Mouse (Mus musculus): ENCODE data around the gene Gpr137. TPM values are rescaled to one million over a fixed set of nuclear protein-coding genes. Genes with fewer than 3 reads are reported as not detected.

The Gpr137 gene
- polyA plus RNA-seq, 1 experiment, result 97.8 TPM

DNA sequence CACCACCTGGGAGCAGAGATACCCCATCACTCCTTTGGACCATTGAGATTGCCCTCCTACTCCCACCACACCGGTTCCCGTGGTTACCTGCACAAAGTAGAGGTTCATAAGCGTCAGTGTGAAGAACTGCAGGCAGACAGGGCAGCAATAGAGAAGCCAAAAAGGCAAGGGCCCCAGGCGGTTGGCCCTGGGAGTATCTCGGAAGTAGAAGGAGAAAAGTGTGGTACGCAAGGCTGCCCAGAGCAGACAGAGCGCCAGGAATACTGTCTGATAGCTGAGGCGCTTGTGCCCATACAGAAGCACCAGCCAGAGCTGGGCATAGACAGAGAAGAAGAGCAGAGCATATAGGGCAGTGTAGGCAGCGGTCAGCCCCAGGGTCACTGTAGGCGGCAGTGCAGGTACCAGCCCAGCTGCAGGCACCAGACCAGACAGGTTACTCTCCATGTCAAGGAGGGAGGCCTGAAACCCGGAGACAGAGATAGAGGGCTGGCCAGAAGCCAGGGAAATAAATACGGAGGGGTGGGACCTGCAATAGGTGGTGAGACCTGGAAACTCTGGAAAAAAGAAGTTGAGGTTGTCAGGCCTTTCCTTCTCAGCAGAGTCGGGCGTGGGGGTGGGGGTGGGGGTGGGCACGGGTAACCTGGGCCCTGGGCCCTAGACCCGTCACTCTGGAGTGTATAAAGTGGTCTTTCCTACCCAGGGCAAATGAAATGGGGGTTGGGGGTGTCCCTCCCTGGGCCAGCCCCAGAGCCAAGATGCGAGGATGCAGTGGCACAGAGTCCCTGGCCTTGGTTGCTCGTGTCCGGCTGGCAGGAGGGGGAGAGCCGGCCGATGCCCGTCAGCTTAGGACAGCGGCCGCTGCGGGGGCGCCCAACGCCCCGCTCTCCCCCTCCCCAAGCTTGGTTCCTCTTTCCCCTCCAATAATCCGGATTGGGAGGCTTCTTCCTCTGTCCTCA is 1.6 kb downstream of the Gpr137 start:
- TF ChIP-seq POLR2A (IDR thresholded peaks at IDR 0.05; ENCODE audit: low read depth, low read length) (no peak), CTCF (IDR thresholded peaks at IDR 0.05; ENCODE audit: extremely low read depth, insufficient read length, insufficient replicate concordance, low read depth, low read length) (no peak)
- H3K36me3 ChIP-seq (ENCODE audit: control insufficient read depth, insufficient read depth, low read length), result no peaks in the 10 kb centered on the region
- peak overlapping the region; percentile 24; the same call in 1 of the 2 replicates for H3K27ac ChIP-seq (ENCODE audit: insufficient read depth, low read depth, low read length)
- H3K4me3 ChIP-seq (ENCODE audit: low read depth, low read length), result peak overlapping the region; percentile 86
- WGBS, result 20% methylated on average over 29 of the region's 29 CpGs
- peaks cover 10% of the 10 kb centered on the region for H3K4me1 ChIP-seq (ENCODE audit: control insufficient read depth, insufficient read depth, insufficient read length, low read length)
- no peaks in the 10 kb centered on the region for H3K27me3 ChIP-seq (ENCODE audit: control insufficient read depth, insufficient read depth, low read length)

DNA sequence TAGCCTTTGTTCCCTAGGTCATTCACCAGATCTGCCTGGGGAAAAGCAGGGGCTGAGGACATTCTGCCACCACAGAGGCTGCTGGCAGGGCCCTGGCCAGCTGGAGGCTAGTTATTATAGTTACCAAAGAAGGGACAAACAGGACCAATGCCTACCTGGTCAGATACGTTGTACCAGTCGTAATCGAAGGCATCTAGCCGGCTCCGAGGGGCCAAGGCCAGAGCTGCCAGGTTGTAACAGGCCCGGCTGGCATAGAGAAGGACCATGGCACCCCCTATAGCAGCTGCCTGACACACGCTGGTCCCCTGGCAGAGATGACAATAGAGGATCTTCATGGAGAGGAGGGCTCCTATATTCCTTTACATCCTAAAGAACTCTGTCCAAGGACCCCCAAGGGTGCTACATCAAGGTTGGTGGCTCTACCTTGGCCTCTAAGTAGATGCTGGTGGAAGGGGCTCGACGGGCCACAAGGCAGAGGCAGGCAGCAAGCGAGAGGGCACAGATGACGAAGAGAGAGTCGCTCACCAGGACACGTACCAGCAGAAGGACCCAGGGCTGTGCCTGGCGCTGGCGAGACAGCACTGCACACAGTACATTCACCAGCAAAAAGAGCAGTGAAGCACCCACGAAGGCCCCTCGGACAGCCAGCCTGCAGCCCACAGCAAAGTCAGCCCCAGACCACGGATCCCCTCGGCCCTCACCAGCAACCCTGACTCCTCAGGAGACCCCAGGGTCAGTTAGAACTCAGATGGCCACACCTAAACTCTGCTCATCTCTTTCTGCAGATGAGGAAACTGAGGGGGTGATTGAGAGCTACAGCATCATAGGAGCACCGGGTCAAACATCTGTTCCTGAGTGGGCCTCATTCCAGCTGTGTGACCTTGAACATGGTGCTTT is 2.9 kb downstream of the Gpr137 start:
- peaks cover 10% of the 10 kb centered on the region for H3K4me1 ChIP-seq (ENCODE audit: control insufficient read depth, insufficient read depth, insufficient read length, low read length)
- TF ChIP-seq CTCF (IDR thresholded peaks at IDR 0.05; ENCODE audit: extremely low read depth, insufficient read length, insufficient replicate concordance, low read depth, low read length) (no peak), POLR2A (IDR thresholded peaks at IDR 0.05; ENCODE audit: low read depth, low read length) (no peak)
- WGBS, result 92% methylated on average over 20 of the region's 20 CpGs
- no peak overlapping the region for H3K4me3 ChIP-seq (ENCODE audit: low read depth, low read length)
- peaks cover 7% of the 10 kb centered on the region; the same call in 1 of the 2 replicates for H3K27me3 ChIP-seq (ENCODE audit: control insufficient read depth, insufficient read depth, low read length)
- no peak overlapping the region for H3K27ac ChIP-seq (ENCODE audit: insufficient read depth, low read depth, low read length)
- no peaks in the 10 kb centered on the region for H3K36me3 ChIP-seq (ENCODE audit: control insufficient read depth, insufficient read depth, low read length)

DNA sequence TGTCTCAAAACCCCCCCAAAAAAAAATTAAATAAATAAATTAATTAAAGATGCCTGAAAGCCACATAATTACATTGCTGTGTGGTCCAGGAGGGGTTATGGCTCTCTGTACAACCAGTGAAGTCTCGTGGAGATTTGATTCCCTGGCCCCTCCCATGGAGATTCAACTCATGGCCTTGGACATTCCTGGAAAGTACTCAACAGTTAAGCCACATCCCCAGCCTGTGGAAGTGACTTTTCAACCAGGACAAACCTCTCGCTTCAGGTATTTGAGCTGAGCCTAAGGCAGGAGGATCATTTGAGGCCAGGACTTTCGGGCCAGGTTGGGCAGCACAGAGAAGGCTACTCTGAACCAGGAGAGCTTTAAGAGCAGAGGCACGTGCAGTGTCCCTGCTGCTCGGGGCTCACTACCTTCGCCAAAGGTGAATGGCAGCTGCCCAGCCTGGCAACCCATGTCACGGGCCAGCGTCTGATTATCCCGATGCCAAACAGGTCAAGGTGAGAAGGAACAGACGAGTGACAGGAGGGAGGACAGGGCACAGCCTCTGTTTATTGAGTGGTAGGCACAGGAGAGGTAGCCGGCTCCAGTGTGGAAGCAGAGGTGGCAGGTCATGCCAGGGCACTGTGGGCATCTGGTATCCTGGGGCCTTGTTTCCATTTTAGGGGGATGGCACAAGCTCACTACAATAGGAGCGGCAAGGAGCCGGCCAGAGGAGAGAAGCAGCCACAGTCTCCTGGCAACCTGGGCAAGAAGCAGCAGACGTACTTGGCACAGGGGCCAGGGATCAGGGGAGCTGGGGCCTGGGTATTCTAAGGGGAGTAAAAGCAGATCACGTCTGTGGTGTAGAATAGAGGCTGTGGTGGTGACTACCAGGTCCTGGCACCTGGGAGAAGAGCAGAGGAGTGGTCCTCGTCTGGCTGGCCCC is 4.5 kb downstream of the Gpr137 start:
- no peak for TF ChIP-seq CTCF (IDR thresholded peaks at IDR 0.05; ENCODE audit: extremely low read depth, insufficient read length, insufficient replicate concordance, low read depth, low read length)
- TF ChIP-seq POLR2A (IDR thresholded peaks at IDR 0.05; ENCODE audit: low read depth, low read length), result no peak
- Histone ChIP-seq H3K36me3 (ENCODE audit: control insufficient read depth, insufficient read depth, low read length) (no peaks in the 10 kb centered on the region), H3K4me3 (ENCODE audit: low read depth, low read length) (no peak overlapping the region), H3K4me1 (ENCODE audit: control insufficient read depth, insufficient read depth, insufficient read length, low read length) (peaks cover 7% of the 10 kb centered on the region), H3K27ac (ENCODE audit: insufficient read depth, low read depth, low read length) (no peak overlapping the region), H3K27me3 (ENCODE audit: control insufficient read depth, insufficient read depth, low read length) (peaks cover 20% of the 10 kb centered on the region)
- 85% methylated on average over 16 of the region's 16 CpGs for WGBS

DNA sequence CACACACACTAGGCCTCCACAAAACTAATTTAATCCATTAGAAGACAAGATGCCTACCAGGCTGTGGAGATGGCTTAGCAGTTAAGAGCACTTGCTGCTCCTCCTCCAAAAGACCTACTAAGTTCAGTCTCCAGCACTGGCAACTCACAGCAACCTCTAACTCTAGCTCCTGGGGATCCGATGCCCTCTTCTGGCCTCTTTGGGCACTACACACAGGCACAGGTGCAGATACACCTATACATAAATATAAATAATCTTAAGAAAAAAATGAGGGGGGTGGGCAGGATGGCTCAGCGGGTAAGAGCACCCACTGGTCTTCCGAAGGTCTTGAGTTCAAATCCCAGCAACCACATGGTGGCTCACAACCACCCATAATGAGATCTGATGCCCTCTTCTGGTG is 6.0 kb downstream of the Gpr137 start:
- WGBS, result 37% methylated on average over 3 of the region's 3 CpGs
- H3K27me3 ChIP-seq (ENCODE audit: control insufficient read depth, insufficient read depth, low read length), result peaks cover 26% of the 10 kb centered on the region
- no peaks in the 10 kb centered on the region for H3K36me3 ChIP-seq (ENCODE audit: control insufficient read depth, insufficient read depth, low read length)
- peaks cover 6% of the 10 kb centered on the region for H3K4me1 ChIP-seq (ENCODE audit: control insufficient read depth, insufficient read depth, insufficient read length, low read length)
- no peak overlapping the region for H3K27ac ChIP-seq (ENCODE audit: insufficient read depth, low read depth, low read length)
- H3K4me3 ChIP-seq (ENCODE audit: low read depth, low read length), result no peak overlapping the region
- TF ChIP-seq CTCF (IDR thresholded peaks at IDR 0.05; ENCODE audit: extremely low read depth, insufficient read length, insufficient replicate concordance, low read depth, low read length) (peak; percentile 48; the same call in 1 of the 2 replicates), POLR2A (IDR thresholded peaks at IDR 0.05; ENCODE audit: low read depth, low read length) (no peak)

DNA sequence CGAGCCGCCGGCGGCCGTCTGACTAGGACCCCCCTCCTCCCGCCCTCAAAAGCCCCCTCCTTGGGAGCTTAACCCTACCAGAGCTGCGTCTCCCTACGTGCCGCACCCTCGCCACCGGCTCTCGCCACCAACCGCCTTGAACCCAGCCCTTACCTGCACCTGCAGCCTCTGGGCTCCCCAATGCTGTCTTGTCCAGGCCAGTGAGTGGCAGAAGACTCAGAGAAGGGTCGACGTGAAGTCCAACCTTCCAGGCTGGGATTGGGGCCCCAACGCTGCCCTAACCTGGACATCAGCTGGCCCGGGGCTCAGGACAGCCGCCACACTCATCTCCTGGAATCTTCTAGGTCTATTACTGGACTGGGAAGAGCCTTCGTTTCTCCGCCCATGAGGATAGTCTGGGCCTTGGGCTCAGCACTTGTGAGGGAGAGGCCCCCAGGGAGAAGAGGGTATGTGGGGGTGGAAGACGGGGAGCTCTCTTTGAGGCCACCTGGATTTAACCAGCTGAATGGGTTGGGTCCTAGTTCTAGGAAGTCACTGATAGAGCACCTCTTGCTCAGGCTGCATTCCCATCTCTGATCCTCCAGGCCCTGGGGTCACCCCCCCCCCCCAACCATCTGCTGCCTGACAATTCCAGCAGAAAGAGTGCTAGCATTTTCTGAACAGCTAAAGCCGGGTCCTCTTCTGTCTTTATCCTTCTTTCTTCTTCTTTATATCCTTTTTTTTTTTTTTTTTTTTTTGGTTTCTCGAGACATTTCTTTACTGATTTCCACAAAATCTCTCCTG is 7.9 kb downstream of the Gpr137 start, which contains the start of gene Kcnk4:
Gene Kcnk4 (minus strand): TSS at position 321 of the 783 bp plus-strand sequence.
- no peak within 1 kb of the TSS for H3K27ac ChIP-seq (ENCODE audit: insufficient read depth, low read depth, low read length)
- WGBS, result 18% methylated on average over 23 of the region's 23 CpGs
- no peaks in the 10 kb centered on the region for H3K36me3 ChIP-seq (ENCODE audit: control insufficient read depth, insufficient read depth, low read length)
- H3K27me3 ChIP-seq (ENCODE audit: control insufficient read depth, insufficient read depth, low read length), result peaks cover 26% of the 10 kb centered on the region
- peak within 1 kb of the TSS; percentile 63 for H3K4me3 ChIP-seq (ENCODE audit: low read depth, low read length)
- no peaks in the 10 kb centered on the region; the same call in none of the 2 replicates for H3K4me1 ChIP-seq (ENCODE audit: control insufficient read depth, insufficient read depth, insufficient read length, low read length)
- no peak for TF ChIP-seq POLR2A (IDR thresholded peaks at IDR 0.05; ENCODE audit: low read depth, low read length)
